Mouse (Mus musculus) megakaryocyte, embryonic 14.5 days (primary cell): Measurements from ENCODE around the gene Mitd1.

ENCODE experiments used
- FLI1 ChIP-seq: IDR thresholded peaks from 2 replicates; pipeline ENCODE4 v1.6.1; 2012; ENCODE audit warnings: low read length, inconsistent platforms, mixed read lengths
- GATA1 ChIP-seq: IDR thresholded peaks from 3 replicates; pipeline ENCODE4 v1.6.1; 2012; ENCODE audit warnings: mixed read lengths, low read length, inconsistent platforms, borderline replicate concordance

DNA sequence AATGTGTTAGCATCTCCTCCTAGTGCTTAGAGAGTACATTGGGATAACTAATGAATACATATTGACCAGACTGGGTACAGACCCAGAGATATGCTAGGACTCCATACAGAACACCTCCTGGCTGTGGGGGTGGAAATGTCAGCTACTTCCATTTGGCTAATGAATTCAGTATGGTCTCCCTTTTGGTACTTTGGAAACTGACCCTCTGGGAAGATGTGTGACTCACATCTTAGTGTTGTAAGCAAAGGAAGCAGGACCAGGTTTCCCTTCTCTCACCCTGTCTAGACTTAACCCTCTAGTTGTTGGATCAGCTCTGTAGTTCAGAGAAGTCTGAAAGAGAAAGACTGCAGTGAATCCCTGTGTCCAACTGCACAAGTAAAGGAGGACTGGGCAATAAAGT is 4.4 kb upstream of the Mitd1 start:
- no peak for TF ChIP-seq GATA1
- no peak for TF ChIP-seq FLI1
